Mouse (Mus musculus) cortical plate, adult 2 months (tissue): ENCODE data around the gene Hspb1.

Source experiments
- CTCF ChIP-seq: fragments of 200-500 bp; IDR thresholded peaks from 2 replicates; pipeline ENCODE4 v1.5.1; 2011; ENCODE audit warnings: mild to moderate bottlenecking, control low read depth, low read length; ENCODE audit not compliant: insufficient read depth; ENCODE audit errors: extremely low read depth
- POLR2A ChIP-seq: fragments of 200-500 bp; IDR thresholded peaks from 2 replicates; pipeline ENCODE4 v1.6.1; 2011; ENCODE audit warnings: mild to moderate bottlenecking, low read length, control low read depth; ENCODE audit not compliant: insufficient read depth; ENCODE audit errors: extremely low read depth

DNA sequence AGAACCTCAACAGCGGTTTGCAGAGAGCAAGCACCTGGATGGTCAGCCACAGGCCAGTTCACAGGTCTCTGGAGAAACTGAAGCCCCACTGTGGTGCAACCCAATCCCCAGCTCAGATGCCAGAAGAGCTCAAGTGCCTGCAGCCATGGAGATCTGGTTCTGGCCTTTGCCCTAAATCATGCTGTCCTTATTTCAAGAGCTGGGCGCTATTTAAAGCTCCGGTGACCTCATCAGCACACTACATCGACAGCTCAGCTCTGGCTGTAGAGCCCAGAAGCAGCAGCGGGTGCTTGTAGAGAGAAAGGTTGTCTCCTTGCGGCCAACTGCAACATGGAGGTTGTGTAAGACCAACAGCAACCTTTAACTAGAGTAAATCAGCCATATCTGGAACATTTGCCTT lies 26.4 kb downstream of the Hspb1 start:
- TF ChIP-seq POLR2A (no peak), CTCF (no peak)
